Mouse (Mus musculus) E14TG2a.4 (cell line): ENCODE measurements around the gene Acoxl.

Experiments
- CTCF ChIP-seq: conservative IDR thresholded peaks from 2 replicates; pipeline ENCODE4 v1.5.1; 2014; ENCODE audit warnings: low read length
- NANOG ChIP-seq: IDR thresholded peaks from 2 replicates; pipeline ENCODE4 v1.6.1; 2014; ENCODE audit warnings: borderline replicate concordance, low read length, mixed read lengths

- no peak for TF ChIP-seq CTCF
- no peak for TF ChIP-seq NANOG
These were observed 7.1 kb upstream of the Acoxl start, which contains the start of gene Bub1 for GRCm38 (mm10) chr2:127831401-127832102.
